Mouse (Mus musculus) kidney, adult 2 months (tissue): ENCODE data around the gene Dennd5b.

ENCODE experiments used
- CTCF ChIP-seq: fragments of 200-500 bp; conservative IDR thresholded peaks from 2 replicates; pipeline ENCODE4 v1.5.1; 2011; ENCODE audit warnings: low read depth, mild to moderate bottlenecking, control low read depth, low read length, moderate library complexity, mixed read lengths; ENCODE audit not compliant: insufficient read depth, insufficient read length
- POLR2A ChIP-seq: fragments of 200-500 bp; IDR thresholded peaks from one replicate; pipeline ENCODE4 v1.6.1; 2011; ENCODE audit warnings: low read depth, low read length, control low read depth

- TF ChIP-seq CTCF (no peak; the same call in 1 of the 2 replicates), POLR2A (no peak)
Observed at GRCm38 (mm10) chr6:149010766-149011301, 90.6 kb downstream of the Dennd5b start.
